Mouse (Mus musculus): Measurements from ENCODE around the gene N4bp2. TPM values are rescaled to one million over a fixed set of nuclear protein-coding genes. Genes with fewer than 3 reads are reported as not detected.
A peak's percentile ranks its signal among the peaks of the same experiment; 100 is the strongest.

The N4bp2 gene
- polyA plus RNA-seq, 1 experiment = 4.3 TPM

DNA sequence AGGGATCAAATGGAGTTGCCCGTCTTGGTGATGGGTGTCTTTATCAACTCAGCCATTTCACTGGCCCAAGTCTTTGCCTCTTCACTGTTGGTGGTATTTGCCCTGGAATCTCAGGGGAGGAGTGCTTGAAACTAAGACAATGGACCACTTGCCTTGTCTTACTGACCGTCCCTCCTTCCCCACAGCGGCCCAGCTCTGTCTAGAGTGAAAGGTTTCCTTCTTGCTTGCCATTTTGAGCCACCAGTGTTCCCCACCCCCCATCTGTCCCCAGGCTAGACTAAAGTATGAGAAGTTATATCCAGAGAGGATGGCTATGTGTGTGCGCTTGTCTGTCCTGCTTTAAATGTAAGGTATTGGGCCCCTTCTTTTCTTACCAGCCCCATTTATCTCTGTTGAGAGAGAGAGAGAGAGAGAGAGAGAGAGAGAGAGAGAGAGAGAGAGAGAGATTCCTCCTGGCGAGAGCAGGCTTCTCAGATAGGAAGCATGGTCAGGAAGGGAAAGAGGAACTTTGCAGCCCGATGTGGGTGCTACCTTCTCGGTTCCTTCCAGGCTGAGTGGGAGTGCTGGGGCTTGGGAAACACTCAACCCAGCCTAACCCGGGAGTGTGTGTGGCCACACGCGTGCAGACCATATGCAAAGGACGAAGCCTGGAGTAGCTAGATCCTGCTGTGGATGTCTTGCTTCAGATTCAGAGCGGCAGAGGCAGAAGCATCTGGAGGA, 97.1 kb downstream of the N4bp2 start:
- Histone ChIP-seq H3K36me3 (replicated peaks; ENCODE audit: low read length) (no peaks in the 10 kb centered on the region), H3K4me1 (peaks cover 52% of the 10 kb centered on the region), H3K9me3 (no peaks in the 10 kb centered on the region), H3K27me3 (replicated peaks) (no peaks in the 10 kb centered on the region), H3K4me3 (replicated peaks) (peak overlapping the region; percentile 80)
- TF ChIP-seq GATA1 (IDR thresholded peaks at IDR 0.05; ENCODE audit: borderline replicate concordance, low read length) (no peak), FLI1 (IDR thresholded peaks at IDR 0.05; ENCODE audit: low read length) (no peak)

DNA sequence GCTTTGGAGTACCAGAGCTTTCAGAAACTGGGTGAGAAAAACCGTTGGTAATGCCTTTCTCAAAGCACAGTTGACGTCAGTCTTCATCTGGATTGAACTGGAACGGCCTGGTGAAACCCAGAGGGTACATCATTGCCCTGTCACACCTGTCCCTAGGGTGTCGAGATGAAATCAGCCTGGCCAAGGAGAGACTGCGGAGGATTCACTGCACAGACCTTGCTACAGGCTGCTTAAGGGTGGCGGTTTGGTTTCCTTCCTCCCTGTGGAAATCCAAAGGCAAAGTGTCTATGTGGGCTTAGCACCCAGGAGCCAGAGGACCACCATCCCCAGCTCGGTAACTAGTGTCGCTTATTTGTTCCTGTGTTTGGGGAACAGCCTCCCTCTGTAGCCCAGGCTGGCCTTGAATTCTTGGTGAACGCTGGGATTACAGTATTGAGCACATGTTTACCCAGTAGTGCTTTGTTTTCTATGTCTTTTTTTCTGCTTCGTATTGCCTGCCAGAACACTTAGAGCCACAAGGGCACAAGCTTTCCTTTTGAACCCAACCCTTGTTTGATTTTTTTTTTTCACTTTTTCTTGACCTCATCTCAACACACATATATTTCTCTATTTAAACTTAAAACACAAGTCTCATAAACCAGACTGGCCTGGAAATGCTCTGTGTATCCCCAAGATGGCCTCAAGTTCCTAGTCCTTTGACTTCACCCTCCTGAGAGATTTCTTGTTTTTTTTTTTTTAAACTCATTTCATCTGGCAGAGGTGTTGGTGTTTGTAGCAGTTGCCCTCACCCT, 98.0 kb downstream of the N4bp2 start, which contains the start of gene Rhoh:
Gene Rhoh (plus strand): TSS at position 60 of the 791 bp plus-strand sequence.
- TF ChIP-seq FLI1 (IDR thresholded peaks at IDR 0.05; ENCODE audit: low read length) (no peak), GATA1 (IDR thresholded peaks at IDR 0.05; ENCODE audit: borderline replicate concordance, low read length) (no peak)
- no peaks in the 10 kb centered on the region for H3K36me3 ChIP-seq (replicated peaks; ENCODE audit: low read length)
- no peaks in the 10 kb centered on the region for H3K27me3 ChIP-seq (replicated peaks)
- H3K4me3 ChIP-seq (replicated peaks) = peak within 1 kb of the TSS; percentile 80
- peaks cover 57% of the 10 kb centered on the region for H3K4me1 ChIP-seq
- no peaks in the 10 kb centered on the region for H3K9me3 ChIP-seq

DNA sequence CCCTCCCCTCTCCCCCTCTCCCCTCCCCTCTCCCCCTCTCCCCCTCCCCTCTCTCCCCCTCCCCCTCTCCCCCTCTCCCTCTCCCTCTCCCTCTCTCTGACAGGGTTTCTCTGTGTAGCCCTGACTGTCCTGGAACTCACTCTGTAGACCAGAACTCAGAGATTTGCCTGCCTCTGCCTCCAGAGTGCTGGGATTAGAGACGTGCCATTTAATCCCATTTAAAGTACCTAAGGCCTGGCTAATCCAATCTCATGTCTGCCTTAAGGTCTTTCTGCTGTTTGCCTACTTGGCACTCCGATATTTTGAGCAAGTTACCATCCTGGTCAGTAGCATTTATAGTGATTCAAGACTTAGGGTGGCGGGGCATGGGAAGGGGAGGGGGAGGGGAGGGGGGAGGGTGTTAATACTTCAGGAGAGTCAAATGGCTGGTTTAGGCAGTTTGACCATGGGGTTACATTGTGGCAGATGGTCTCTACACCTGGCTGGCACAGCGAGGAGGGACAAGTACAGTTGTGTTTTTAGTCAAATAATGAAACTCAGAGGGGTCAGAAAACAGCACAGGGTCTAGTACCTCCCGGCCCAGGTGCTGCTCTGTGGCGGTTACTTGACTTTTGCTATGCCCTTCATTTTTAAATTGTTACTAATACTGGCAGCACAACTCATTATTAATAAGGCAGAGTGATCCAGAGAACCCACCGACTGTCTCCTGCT, 99.1 kb downstream of the N4bp2 start:
- no peaks in the 10 kb centered on the region for H3K36me3 ChIP-seq (replicated peaks; ENCODE audit: low read length)
- H3K27me3 ChIP-seq (replicated peaks) = no peaks in the 10 kb centered on the region
- no peaks in the 10 kb centered on the region for H3K9me3 ChIP-seq
- H3K4me1 ChIP-seq = peaks cover 67% of the 10 kb centered on the region
- no peak for TF ChIP-seq GATA1 (IDR thresholded peaks at IDR 0.05; ENCODE audit: borderline replicate concordance, low read length)
- TF ChIP-seq FLI1 (IDR thresholded peaks at IDR 0.05; ENCODE audit: low read length) = no peak
- no peak overlapping the region for H3K4me3 ChIP-seq (replicated peaks)

GRCm38 (mm10) chr5:65863349-65863749, 100.0 kb downstream of the N4bp2 start:
- peak overlapping the region; percentile 91 for H3K4me3 ChIP-seq (replicated peaks)
- no peaks in the 10 kb centered on the region for H3K36me3 ChIP-seq (replicated peaks; ENCODE audit: low read length)
- peaks cover 77% of the 10 kb centered on the region for H3K4me1 ChIP-seq
- no peaks in the 10 kb centered on the region for H3K9me3 ChIP-seq
- TF ChIP-seq GATA1 (IDR thresholded peaks at IDR 0.05; ENCODE audit: borderline replicate concordance, low read length) (no peak), FLI1 (IDR thresholded peaks at IDR 0.05; ENCODE audit: low read length) (no peak)
- no peaks in the 10 kb centered on the region for H3K27me3 ChIP-seq (replicated peaks)

GRCm38 (mm10) chr5:65864486-65864885, 101.2 kb downstream of the N4bp2 start:
- Histone ChIP-seq H3K27me3 (replicated peaks) (no peaks in the 10 kb centered on the region), H3K36me3 (replicated peaks; ENCODE audit: low read length) (no peaks in the 10 kb centered on the region), H3K4me3 (replicated peaks) (peak overlapping the region; percentile 91), H3K4me1 (peaks cover 88% of the 10 kb centered on the region), H3K9me3 (no peaks in the 10 kb centered on the region)
- no peak for TF ChIP-seq GATA1 (IDR thresholded peaks at IDR 0.05; ENCODE audit: borderline replicate concordance, low read length)

DNA sequence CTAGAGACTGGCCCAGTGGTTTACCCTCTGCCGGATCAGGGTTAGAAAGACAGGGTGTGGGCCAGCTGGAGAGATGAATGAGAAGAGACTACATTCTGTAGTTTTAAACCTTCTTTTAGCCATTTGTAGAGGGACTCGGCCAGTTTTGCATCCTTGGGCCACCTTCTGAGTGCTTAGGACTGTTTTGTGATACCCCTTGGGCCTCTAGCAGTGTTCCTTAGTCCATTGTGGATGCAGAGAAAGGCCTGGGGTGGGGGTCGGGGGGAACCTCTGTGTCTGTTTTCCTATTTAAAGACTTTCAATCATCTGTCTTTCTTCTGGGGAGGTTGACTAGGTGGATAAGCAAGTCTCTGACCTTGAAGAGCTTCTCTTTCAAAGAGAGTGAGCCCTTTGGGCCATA, 101.6 kb downstream of the N4bp2 start:
- TF ChIP-seq FLI1 (IDR thresholded peaks at IDR 0.05; ENCODE audit: low read length) (no peak), GATA1 (IDR thresholded peaks at IDR 0.05; ENCODE audit: borderline replicate concordance, low read length) (no peak)
- no peaks in the 10 kb centered on the region for H3K9me3 ChIP-seq
- peaks cover 92% of the 10 kb centered on the region for H3K4me1 ChIP-seq
- H3K36me3 ChIP-seq (replicated peaks; ENCODE audit: low read length) = no peaks in the 10 kb centered on the region
- no peaks in the 10 kb centered on the region for H3K27me3 ChIP-seq (replicated peaks)
- H3K4me3 ChIP-seq (replicated peaks) = peak overlapping the region; percentile 91

GRCm38 (mm10) chr5:65866591-65866990, 103.3 kb downstream of the N4bp2 start:
- TF ChIP-seq FLI1 (IDR thresholded peaks at IDR 0.05; ENCODE audit: low read length) (no peak), GATA1 (IDR thresholded peaks at IDR 0.05; ENCODE audit: borderline replicate concordance, low read length) (no peak)
- H3K36me3 ChIP-seq (replicated peaks; ENCODE audit: low read length) = peaks cover 8% of the 10 kb centered on the region
- peak overlapping the region; percentile 62 for H3K4me3 ChIP-seq (replicated peaks)
- no peaks in the 10 kb centered on the region for H3K27me3 ChIP-seq (replicated peaks)
- no peaks in the 10 kb centered on the region for H3K9me3 ChIP-seq
- peaks cover 90% of the 10 kb centered on the region for H3K4me1 ChIP-seq

- no peak for TF ChIP-seq FLI1 (IDR thresholded peaks at IDR 0.05; ENCODE audit: low read length)
- TF ChIP-seq GATA1 (IDR thresholded peaks at IDR 0.05; ENCODE audit: borderline replicate concordance, low read length) = no peak
- H3K4me3 ChIP-seq (replicated peaks) = peak overlapping the region; percentile 72
- peaks cover 96% of the 10 kb centered on the region for H3K4me1 ChIP-seq
- H3K36me3 ChIP-seq (replicated peaks; ENCODE audit: low read length) = peaks cover 8% of the 10 kb centered on the region
- H3K27me3 ChIP-seq (replicated peaks) = no peaks in the 10 kb centered on the region
- no peaks in the 10 kb centered on the region for H3K9me3 ChIP-seq
Observed at GRCm38 (mm10) chr5:65867380-65868116, 104.2 kb downstream of the N4bp2 start.

DNA sequence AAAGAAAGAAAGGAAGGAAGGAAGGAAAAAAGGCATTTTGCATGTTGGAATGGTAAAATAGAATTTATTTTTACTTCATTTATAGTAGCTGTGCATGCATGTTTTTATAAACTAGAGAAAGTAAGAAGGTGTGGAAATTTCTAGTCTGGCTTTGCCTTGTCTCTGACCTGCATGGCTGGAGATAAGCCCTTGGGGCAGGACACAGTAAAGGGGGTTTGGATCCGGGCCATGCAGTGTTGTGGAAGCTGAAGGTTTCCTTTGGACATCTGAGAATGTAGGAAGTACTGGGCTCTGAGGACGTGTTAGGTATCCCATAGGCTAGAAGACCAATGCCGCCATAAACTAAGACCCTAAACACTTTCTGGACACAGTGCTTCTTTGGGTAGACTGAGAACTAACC, 105.1 kb downstream of the N4bp2 start:
- no peak overlapping the region for H3K4me3 ChIP-seq (replicated peaks)
- peaks cover 96% of the 10 kb centered on the region for H3K4me1 ChIP-seq
- H3K9me3 ChIP-seq = no peaks in the 10 kb centered on the region
- TF ChIP-seq GATA1 (IDR thresholded peaks at IDR 0.05; ENCODE audit: borderline replicate concordance, low read length) = no peak
- TF ChIP-seq FLI1 (IDR thresholded peaks at IDR 0.05; ENCODE audit: low read length) = no peak
- peaks cover 8% of the 10 kb centered on the region for H3K36me3 ChIP-seq (replicated peaks; ENCODE audit: low read length)
- no peaks in the 10 kb centered on the region for H3K27me3 ChIP-seq (replicated peaks)

Data from megakaryocyte, embryonic 14.5 days (primary cell).